Mouse (Mus musculus): Measurements from ENCODE around the gene Tas2r114.

Tas2r114 gene

DNA sequence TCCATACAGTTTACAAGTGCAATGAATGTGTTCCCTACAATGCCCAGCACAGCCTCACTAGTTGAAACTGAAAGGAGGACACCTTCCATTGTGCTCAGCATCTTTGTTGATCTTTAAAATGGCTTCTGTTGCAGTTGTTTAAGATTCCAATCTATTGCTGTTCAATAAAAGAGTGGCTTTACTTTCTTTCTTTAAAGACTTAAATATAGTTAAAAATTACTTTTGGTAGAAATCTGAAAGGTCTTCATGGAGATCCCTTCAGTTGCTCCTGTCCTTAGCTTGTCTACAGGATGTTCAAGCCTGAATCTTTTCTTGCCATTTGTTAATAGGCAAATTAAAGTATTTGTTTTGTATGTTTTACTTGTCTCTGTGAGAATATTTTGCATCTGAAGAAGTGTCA, at the start of gene Tas2r114:
Gene Tas2r114 (minus strand): TSS at position 101 of the 400 bp plus-strand sequence.
- no peak for DNase-seq

DNA sequence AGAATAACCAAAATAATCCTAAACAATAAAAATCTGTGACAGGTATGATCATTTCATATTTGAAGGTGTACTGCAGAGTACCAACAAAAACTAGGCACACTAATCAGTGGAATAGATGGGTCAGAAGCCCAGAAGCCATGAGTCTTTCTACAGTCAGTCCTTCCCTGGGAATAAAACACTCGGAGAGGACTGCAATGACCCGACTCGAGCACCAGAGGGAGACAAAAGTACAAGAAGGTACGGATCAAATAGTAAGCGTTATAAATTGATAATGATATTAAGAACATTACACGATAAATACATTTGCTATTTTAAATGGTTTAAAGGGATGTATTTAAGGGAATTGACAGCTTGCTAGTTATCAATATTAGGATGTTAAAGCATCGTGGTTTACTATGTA, 22.9 kb upstream of the Tas2r114 start:
- DNase-seq, result no peak

GRCm38 (mm10) chr6:131687395-131687794, 2.5 kb downstream of the Tas2r114 start, which contains the start of gene Tas2r105:
Gene Tas2r105, minus strand, starts transcription at chr6:131687495.
- no peak for DNase-seq

DNA sequence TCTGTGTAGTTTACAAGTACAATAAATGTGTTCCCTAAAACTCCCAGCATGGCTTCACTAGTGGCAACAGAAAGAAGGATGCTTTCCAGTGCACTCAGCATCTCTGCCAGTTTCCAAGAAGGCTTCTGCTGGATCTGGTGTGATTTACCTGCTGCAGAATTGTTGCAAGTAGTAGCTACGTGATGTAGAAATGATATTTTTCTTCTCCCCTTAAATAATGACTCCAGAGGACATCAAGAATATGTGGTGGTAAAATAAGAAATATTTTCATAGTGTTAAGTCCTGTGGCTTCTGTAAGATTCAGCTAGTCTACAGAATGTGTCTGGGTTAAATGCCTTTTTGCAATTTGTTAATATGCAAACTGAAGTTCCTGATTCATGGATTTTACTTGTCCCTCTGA, 4.2 kb downstream of the Tas2r114 start, which contains the start of gene Tas2r104:
Gene Tas2r104 (minus strand): TSS at position 101 of the 400 bp plus-strand sequence.
- DNase-seq, result no peak

DNA sequence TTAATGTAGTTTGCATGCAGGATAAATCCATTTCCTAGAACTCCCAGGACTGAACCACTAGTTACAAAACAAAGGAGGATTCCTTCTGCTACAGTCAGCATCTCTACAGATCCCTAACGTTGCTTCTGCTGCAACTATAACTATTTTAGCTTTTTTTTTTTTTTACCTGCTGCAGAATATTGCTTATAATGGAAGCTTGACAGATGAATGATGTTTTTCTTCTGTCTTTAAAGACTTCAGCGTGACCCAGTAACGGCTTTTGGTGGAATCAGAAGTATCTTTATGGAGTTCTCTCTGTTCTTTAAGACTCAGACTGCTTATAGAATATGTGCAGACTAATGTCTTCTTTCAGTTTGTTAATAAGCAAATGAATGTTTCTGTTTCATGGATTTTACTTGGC, 11.1 kb downstream of the Tas2r114 start, which contains the start of gene Tas2r106:
Gene Tas2r106 (minus strand): TSS at position 101 of the 400 bp plus-strand sequence.
- no peak for DNase-seq

DNA sequence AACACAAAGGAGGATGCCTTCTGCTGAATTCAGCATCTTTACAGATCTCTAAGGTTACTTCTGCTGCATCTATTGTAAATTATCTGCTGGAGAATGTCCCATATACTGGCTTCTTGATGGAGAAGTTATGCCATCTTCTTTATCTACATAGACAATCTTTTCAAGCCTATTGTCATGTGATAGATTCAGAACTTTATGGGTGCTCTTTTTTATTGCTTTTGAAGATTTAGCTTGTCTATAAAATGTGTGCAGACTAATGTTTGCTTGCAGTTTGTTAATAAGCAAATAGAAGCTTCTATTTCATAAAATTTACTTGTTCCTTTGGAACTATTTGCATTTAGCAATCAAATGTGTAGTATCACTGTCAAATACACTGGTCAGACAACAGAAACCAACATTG, 29.8 kb downstream of the Tas2r114 start, which contains the start of gene Tas2r107:
Gene Tas2r107 (minus strand): TSS at position 101 of the 400 bp plus-strand sequence.
- no peak for DNase-seq

Measured in retina, postnatal 1 day (tissue).